Mouse (Mus musculus) embryonic facial prominence, embryonic 11.5 days (tissue): Measurements from ENCODE around the gene Vstm5. TPM values are rescaled to one million over a fixed set of nuclear protein-coding genes. Genes with fewer than 3 reads are reported as not detected.
A peak's percentile ranks its signal among the peaks of the same experiment; 100 is the strongest.

Experiments
- ATAC-seq: fragments of 200-750 bp; cut with Nextera tagmentation; replicated peaks from 2 replicates; pipeline ENCODE4 v1.8.0; 2017; ENCODE audit warnings: low read depth; ENCODE audit not compliant: insufficient number of reproducible peaks, low FRiP score, low TSS enrichment
- DNase-seq: peaks from one replicate; pipeline ENCODE4 v3.0.0-alpha.2; 2015; ENCODE audit warnings: low spot score
- H3K27ac ChIP-seq: fragments of 300-500 bp; sonication (generic); replicated peaks from 2 replicates; pipeline ENCODE4 v1.5.1; 2014; ENCODE audit warnings: mild to moderate bottlenecking, low read depth, low read length, control low read depth
- H3K27me3 ChIP-seq: fragments of 300-500 bp; sonication (generic); 2 replicates; pipeline ENCODE4 v1.6.1; 2014; ENCODE audit warnings: mild to moderate bottlenecking, low read length, moderate library complexity, mixed read lengths; ENCODE audit not compliant: control insufficient read depth, insufficient read depth
- H3K36me3 ChIP-seq: fragments of 300-500 bp; sonication (generic); replicated peaks from 2 replicates; pipeline ENCODE4 v1.6.1; 2014; ENCODE audit warnings: low read depth, mild to moderate bottlenecking, low read length, moderate library complexity, mixed read lengths; ENCODE audit not compliant: control insufficient read depth, insufficient read depth
- H3K4me1 ChIP-seq: fragments of 300-500 bp; sonication (generic); 2 replicates; pipeline ENCODE4 v1.6.1; 2014; ENCODE audit warnings: low read length, mixed read lengths; ENCODE audit not compliant: control insufficient read depth, insufficient read depth
- H3K4me2 ChIP-seq: fragments of 300-500 bp; sonication (generic); 2 replicates; pipeline ENCODE4 v1.6.1; 2014; ENCODE audit warnings: low read depth, mild to moderate bottlenecking, control low read depth, low read length, moderate library complexity
- H3K4me3 ChIP-seq: fragments of 300-500 bp; sonication (generic); 2 replicates; pipeline ENCODE4 v1.5.1; 2014; ENCODE audit warnings: low read depth, low read length, control low read depth
- H3K9ac ChIP-seq: fragments of 300-500 bp; sonication (generic); replicated peaks from 2 replicates; pipeline ENCODE4 v1.6.1; 2014; ENCODE audit warnings: mild to moderate bottlenecking, control low read depth, low read length
- H3K9me3 ChIP-seq: fragments of 300-500 bp; sonication (generic); replicated peaks from 2 replicates; pipeline ENCODE4 v1.6.1; 2016; ENCODE audit warnings: mild to moderate bottlenecking, low read length, inconsistent platforms, mixed read lengths; ENCODE audit not compliant: control insufficient read depth
- WGBS: fragments of 180-500 bp; shearing (Covaris S2); extraction: QIAGEN DNeasy Blood & Tissue Kit; methylation state at CpG from one replicate; pipeline ENCODE4 v1.1.7; 2014; 5-methylcytosine and 5-hydroxymethylcytosine counted together
- polyA plus RNA-seq: library from polyadenylated mRNA; unstranded; fragments of >200 nt; fragmentation: Nextera tagmentation; extraction: Ambion mirVana; gene quantifications from 2 replicates; pipeline ENCODE4 v1.2.1, GENCODE M21; 2014

Vstm5 gene
- polyA plus RNA-seq, 1 experiment from 2014 or later: 1.7 TPM

- Histone ChIP-seq H3K36me3 (peaks cover 10% of the 10 kb centered on the region), H3K4me3 (no peak overlapping the region), H3K27ac (no peak overlapping the region), H3K4me2 (no peak overlapping the region), H3K4me1 (no peaks in the 10 kb centered on the region), H3K27me3 (no peaks in the 10 kb centered on the region), H3K9me3 (no peaks in the 10 kb centered on the region), H3K9ac (no peak overlapping the region)
- DNase-seq (no peak), ATAC-seq (no peak)
- WGBS: 95% methylated on average over 2 of the region's 2 CpGs
These were observed 35.1 kb downstream of the Vstm5 start for GRCm38 (mm10) chr9:15273981-15274380.

GRCm38 (mm10) chr9:15276855-15277254 is 38.0 kb downstream of the Vstm5 start:
- WGBS: 90% methylated on average over 4 of the region's 4 CpGs
- H3K4me1 ChIP-seq: no peaks in the 10 kb centered on the region
- H3K4me2 ChIP-seq: no peak overlapping the region
- no peak for DNase-seq
- peaks cover 6% of the 10 kb centered on the region for H3K36me3 ChIP-seq
- no peak overlapping the region for H3K9ac ChIP-seq
- no peak overlapping the region for H3K27ac ChIP-seq
- no peak for ATAC-seq
- H3K9me3 ChIP-seq: no peaks in the 10 kb centered on the region
- no peaks in the 10 kb centered on the region for H3K27me3 ChIP-seq
- no peak overlapping the region for H3K4me3 ChIP-seq

GRCm38 (mm10) chr9:15278343-15278742 is 39.5 kb downstream of the Vstm5 start:
- DNase-seq (no peak), ATAC-seq (no peak)
- Histone ChIP-seq H3K9ac (no peak overlapping the region), H3K36me3 (peaks cover 2% of the 10 kb centered on the region), H3K4me2 (no peak overlapping the region), H3K4me3 (no peak overlapping the region), H3K9me3 (no peaks in the 10 kb centered on the region), H3K27ac (no peak overlapping the region), H3K4me1 (no peaks in the 10 kb centered on the region), H3K27me3 (no peaks in the 10 kb centered on the region)
- 98% methylated on average over 3 of the region's 3 CpGs for WGBS

GRCm38 (mm10) chr9:15279139-15279648 is 40.3 kb downstream of the Vstm5 start:
- H3K4me2 ChIP-seq: peak overlapping the region; percentile 55
- DNase-seq (peak; percentile 1), ATAC-seq (peak; percentile 37)
- peaks cover 2% of the 10 kb centered on the region; the same call in 1 of the 2 replicates for H3K36me3 ChIP-seq
- H3K27ac ChIP-seq: peak overlapping the region; percentile 63; the same call in 1 of the 2 replicates
- H3K27me3 ChIP-seq: no peaks in the 10 kb centered on the region
- H3K9me3 ChIP-seq: no peaks in the 10 kb centered on the region
- H3K4me1 ChIP-seq: no peaks in the 10 kb centered on the region
- 10% methylated on average over 18 of the region's 19 CpGs for WGBS
- peak overlapping the region; percentile 94 for H3K9ac ChIP-seq
- peak overlapping the region; percentile 85 for H3K4me3 ChIP-seq

GRCm38 (mm10) chr9:15279649-15280490 is 41.0 kb downstream of the Vstm5 start, which contains the start of gene Med17:
TSS of gene Med17 (minus strand) at chr9:15279931.
- Histone ChIP-seq H3K4me3 (peak within 1 kb of the TSS; percentile 85), H3K27ac (peak within 1 kb of the TSS; percentile 63; the same call in 1 of the 2 replicates), H3K4me2 (peak within 1 kb of the TSS; percentile 65), H3K36me3 (peaks cover 1% of the 10 kb centered on the region; the same call in 1 of the 2 replicates), H3K4me1 (no peaks in the 10 kb centered on the region), H3K9me3 (no peaks in the 10 kb centered on the region), H3K27me3 (no peaks in the 10 kb centered on the region), H3K9ac (peak within 1 kb of the TSS; percentile 94)
- peak; percentile 96 for DNase-seq
- peak; percentile 97 for ATAC-seq
- WGBS: 2% methylated on average over 52 of the region's 57 CpGs

- no peaks in the 10 kb centered on the region; the same call in 1 of the 2 replicates for H3K36me3 ChIP-seq
- 47% methylated on average over 5 of the region's 5 CpGs for WGBS
- ATAC-seq: no peak
- H3K4me3 ChIP-seq: peak overlapping the region; percentile 85
- H3K4me1 ChIP-seq: no peaks in the 10 kb centered on the region
- DNase-seq: no peak
- H3K27me3 ChIP-seq: no peaks in the 10 kb centered on the region
- no peak overlapping the region for H3K27ac ChIP-seq
- H3K9me3 ChIP-seq: no peaks in the 10 kb centered on the region
- peak overlapping the region; percentile 65 for H3K4me2 ChIP-seq
- H3K9ac ChIP-seq: peak overlapping the region; percentile 94
These were observed 41.6 kb downstream of the Vstm5 start for GRCm38 (mm10) chr9:15280491-15280879.

- ATAC-seq (no peak), DNase-seq (no peak)
- Histone ChIP-seq H3K27me3 (no peaks in the 10 kb centered on the region), H3K4me3 (no peak overlapping the region), H3K9ac (no peak overlapping the region), H3K4me1 (no peaks in the 10 kb centered on the region), H3K36me3 (no peaks in the 10 kb centered on the region), H3K4me2 (no peak overlapping the region), H3K9me3 (no peaks in the 10 kb centered on the region), H3K27ac (no peak overlapping the region)
- 72% methylated on average over 3 of the region's 3 CpGs for WGBS
These were observed 46.6 kb downstream of the Vstm5 start for GRCm38 (mm10) chr9:15285443-15285842.

- no peak for ATAC-seq
- no peaks in the 10 kb centered on the region for H3K27me3 ChIP-seq
- WGBS: 49% methylated on average over 6 of the region's 6 CpGs
These were observed 49.0 kb downstream of the Vstm5 start for GRCm38 (mm10) chr9:15287846-15288245.

More at GRCm38 (mm10) chr9:15287846-15288245, 49.0 kb downstream of the Vstm5 start:
- Histone ChIP-seq H3K27ac (no peak overlapping the region), H3K9ac (no peak overlapping the region), H3K4me3 (no peak overlapping the region), H3K9me3 (no peaks in the 10 kb centered on the region), H3K36me3 (no peaks in the 10 kb centered on the region), H3K4me2 (no peak overlapping the region), H3K4me1 (no peaks in the 10 kb centered on the region)
- DNase-seq: no peak
